29 mouse cellular contexts compared by ENCODE assay signal in genomic region chr1:194645898-194646297, GRCm38 (mm10). TPM values are rescaled to one million over a fixed set of nuclear protein-coding genes. Genes with fewer than 3 reads are reported as not detected.
A peak's percentile ranks its signal among the peaks of the same experiment; 100 is the strongest.
DNase-seq lines count a peak whose midpoint lies in the region; ATAC-seq and TF ChIP-seq lines count a peak whose summit lies in the region.
"Had no signal": no experiment of that assay in that cellular context is flagged by ENCODE, and none has a peak within 500 bp of the region (broad histone marks: within the 10 kb centered on the region; RNA-seq: fewer than 3 reads in every experiment).

No protein-coding gene starts in this region.

- no peak for DNase-seq in gastrocnemius, adult 2 months
- DNase-seq in gastrocnemius, postnatal 10 days = no peak
- no peak for DNase-seq in heart, postnatal 0 days (ENCODE audit: low spot score)
- DNase-seq in lung, embryonic 14.5 days = peak; percentile 40
- no peak for DNase-seq in lung, adult 18-20 months
- DNase-seq in cerebellum, adult 18-20 months = no peak
- DNase-seq: adrenal gland, postnatal 14 days; cerebellum, adult 11 months; cerebellum, adult 9-11 months; embryo, embryonic 11 days; heart, postnatal 36 days; kidney, adult 11 months; layer of hippocampus, adult 9-11 months; lung, postnatal 36 days; spleen, adult 18-20 months; thymus, postnatal 14 days had no signal

- ATAC-seq in heart, postnatal 0 days (ENCODE audit: insufficient read depth, low read depth) = 0 out of 2 replicates have a peak, but pooled peaks have one; percentile 36
- no peak for ATAC-seq in heart, embryonic 11.5 days (replicated peaks; ENCODE audit: insufficient number of reproducible peaks, low FRiP score, low TSS enrichment)
- no peak for ATAC-seq in lung, embryonic 14.5 days (ENCODE audit: insufficient read depth)
- ATAC-seq: CD4-positive, CD25-positive, alpha-beta regulatory T cell, adult 4 months; inflammation-experienced regulatory T-cells, adult 6 months; midbrain, embryonic 16.5 days had no signal

- TF ChIP-seq EP300 in heart, postnatal 0 days (IDR thresholded peaks at IDR 0.05; ENCODE audit: low read depth) = 0 out of 2 replicates have a peak, but pooled peaks have one; percentile 55

- TF ChIP-seq CTCF in gastrocnemius, adult 2 months (IDR thresholded peaks at IDR 0.05) = no peak
- no peak for TF ChIP-seq CTCF in heart, postnatal 0 days (IDR thresholded peaks at IDR 0.05; ENCODE audit: low read depth)
- no peak for TF ChIP-seq CTCF in lung, embryonic 14.5 days (IDR thresholded peaks at IDR 0.05; ENCODE audit: low read depth)

- H3K4me3 ChIP-seq in gastrocnemius, adult 2 months = 0 out of 2 replicates have a peak overlapping the region, but pooled peaks have one; percentile 24
- H3K4me3 ChIP-seq in heart, postnatal 0 days (ENCODE audit: low read depth, low read length) = no peak overlapping the region
- no peak overlapping the region for H3K4me3 ChIP-seq in heart, embryonic 11.5 days (ENCODE audit: low read depth, low read length)
- no peak overlapping the region for H3K4me3 ChIP-seq in lung, embryonic 14.5 days (ENCODE audit: low read depth, low read length)
- H3K4me3 ChIP-seq: embryonic facial prominence, embryonic 12.5 days; heart, embryonic 13.5 days; hindbrain, embryonic 15.5 days; limb, embryonic 10.5 days; limb, embryonic 15.5 days had no signal

- peak overlapping the region; percentile 29 for H3K27ac ChIP-seq in gastrocnemius, adult 2 months
- H3K27ac ChIP-seq in heart, postnatal 0 days (ENCODE audit: low read depth) = no peak overlapping the region
- no peak overlapping the region for H3K27ac ChIP-seq in heart, embryonic 11.5 days (ENCODE audit: low read depth, low read length)
- no peak overlapping the region for H3K27ac ChIP-seq in lung, embryonic 14.5 days (ENCODE audit: low read depth)
- H3K27ac ChIP-seq: embryonic facial prominence, embryonic 12.5 days; heart, embryonic 13.5 days; hindbrain, embryonic 15.5 days; kidney, postnatal 0 days; limb, embryonic 10.5 days; limb, embryonic 15.5 days; liver, embryonic 14.5 days had no signal

- H3K36me3 ChIP-seq in heart, postnatal 0 days (replicated peaks; ENCODE audit: control insufficient read depth, insufficient read depth, low read length) = peaks cover 34% of the 10 kb centered on the region
- H3K36me3 ChIP-seq in heart, embryonic 11.5 days (ENCODE audit: control insufficient read depth, insufficient read depth, low read length) = 0 out of 2 replicates have a peak, but pooled peaks cover 5% of the 10 kb centered on the region
- peaks cover 22% of the 10 kb centered on the region; the same call in 1 of the 2 replicates for H3K36me3 ChIP-seq in lung, embryonic 14.5 days (ENCODE audit: insufficient read depth)
- H3K36me3 ChIP-seq: limb, embryonic 15.5 days had no signal

- H3K9me3 ChIP-seq in heart, postnatal 0 days (replicated peaks; ENCODE audit: control insufficient read depth, low read length) = no peaks in the 10 kb centered on the region
- no peaks in the 10 kb centered on the region for H3K9me3 ChIP-seq in heart, embryonic 11.5 days (replicated peaks; ENCODE audit: control insufficient read depth, low read length)
- H3K9me3 ChIP-seq in lung, embryonic 14.5 days (ENCODE audit: low read depth, low read length) = no peaks in the 10 kb centered on the region
- H3K9me3 ChIP-seq: embryonic facial prominence, embryonic 12.5 days; heart, embryonic 13.5 days; hindbrain, embryonic 15.5 days; limb, embryonic 10.5 days; limb, embryonic 15.5 days had no signal

- 79% methylated on average over 1 of the region's 1 CpGs for WGBS in heart, postnatal 0 days
- WGBS in heart, embryonic 11.5 days (ENCODE audit: insufficient replicate concordance) = 76% methylated on average over 1 of the region's 1 CpGs
- 54% methylated on average over 1 of the region's 1 CpGs for WGBS in lung, embryonic 14.5 days

- peaks cover 30% of the 10 kb centered on the region for H3K4me1 ChIP-seq in heart, postnatal 0 days (ENCODE audit: control insufficient read depth, insufficient read depth)
- peaks cover 19% of the 10 kb centered on the region for H3K4me1 ChIP-seq in heart, embryonic 11.5 days (ENCODE audit: control insufficient read depth, insufficient read depth, low read length)
- H3K4me1 ChIP-seq in lung, embryonic 14.5 days (ENCODE audit: insufficient read depth) = no peaks in the 10 kb centered on the region
- H3K4me1 ChIP-seq: embryonic facial prominence, embryonic 12.5 days had no signal

- H3K27me3 ChIP-seq in heart, postnatal 0 days (ENCODE audit: control insufficient read depth, insufficient read depth, low read length) = no peaks in the 10 kb centered on the region
- H3K27me3 ChIP-seq in heart, embryonic 11.5 days (ENCODE audit: control insufficient read depth, insufficient read depth, low read length) = no peaks in the 10 kb centered on the region
- H3K27me3 ChIP-seq in lung, embryonic 14.5 days (ENCODE audit: insufficient read depth, low read length) = no peaks in the 10 kb centered on the region
- H3K27me3 ChIP-seq: embryonic facial prominence, embryonic 12.5 days; heart, embryonic 13.5 days; hindbrain, embryonic 15.5 days; limb, embryonic 15.5 days had no signal

- intact Hi-C loops in gastrocnemius, adult 2 months (cut with DNase I) = no loop called here

- H3K9ac ChIP-seq in heart, postnatal 0 days (replicated peaks; ENCODE audit: low read depth, low read length) = no peak overlapping the region
- H3K9ac ChIP-seq in heart, embryonic 11.5 days (ENCODE audit: low read depth, low read length) = no peak overlapping the region
- H3K9ac ChIP-seq in lung, embryonic 14.5 days = no peak overlapping the region
- H3K9ac ChIP-seq: embryonic facial prominence, embryonic 12.5 days; heart, embryonic 13.5 days; hindbrain, embryonic 15.5 days; limb, embryonic 15.5 days; liver, embryonic 14.5 days had no signal

- no peak overlapping the region for H3K4me2 ChIP-seq in heart, postnatal 0 days (ENCODE audit: low read depth, low read length)
- H3K4me2 ChIP-seq in heart, embryonic 11.5 days = no peak overlapping the region
- no peak overlapping the region for H3K4me2 ChIP-seq in lung, embryonic 14.5 days
- H3K4me2 ChIP-seq: embryonic facial prominence, embryonic 12.5 days; heart, embryonic 13.5 days; hindbrain, embryonic 15.5 days; limb, embryonic 15.5 days; midbrain, embryonic 11.5 days had no signal

RNA-seq across cellular contexts. Expression of gene Plxna2, which starts 27.9 kb away (rescaled TPM):
- total RNA-seq in gastrocnemius, adult 2 months (2021) = 10 to 100 TPM in 1 of 2 experiments, 1 to 10 TPM in 1; 6.6 to 13.2 TPM
- 10 to 100 TPM; 15.8 to 20.0 TPM for total RNA-seq in gastrocnemius, postnatal 10 days (2021)
- total RNA-seq in heart, postnatal 0 days (2014; rRNA removed; ENCODE audit: low replicate concordance) = 14.3 and 14.4 TPM in 2 replicates
- polyA plus RNA-seq in heart, postnatal 0 days (2015; fragmentation: Nextera tagmentation; extraction: Ambion mirVana) = 3.5 and 4.0 TPM in 2 replicates
- 6.4 and 6.7 TPM in 2 replicates for polyA plus RNA-seq in heart, embryonic 11.5 days (2014; fragmentation: Nextera tagmentation; extraction: Ambion mirVana)
- polyA plus RNA-seq in lung, embryonic 14.5 days (2014; fragmentation: Nextera tagmentation; extraction: Ambion mirVana) = 9.8 and 10.1 TPM in 2 replicates
- total RNA-seq: neutrophil, adult 5-6 weeks had no signal
- polyA plus RNA-seq: CD4-positive, CD25-positive, alpha-beta regulatory T cell, adult 4 months had no signal
